In genomic region chr7:30321539-30322284, GRCm38 (mm10) we compare ENCODE assay signal across 8 mouse cellular contexts. TPM values are rescaled to one million over a fixed set of nuclear protein-coding genes. Genes with fewer than 3 reads are reported as not detected.
DNase-seq lines count a peak whose midpoint lies in the region; ATAC-seq and TF ChIP-seq lines count a peak whose summit lies in the region.

Gene E130208F15Rik, plus strand, starts transcription at chr7:30321740.

- H3K27me3 ChIP-seq in intestine, postnatal 0 days (replicated peaks; ENCODE audit: control insufficient read depth, insufficient read depth, low read length), result no peaks in the 10 kb centered on the region
- H3K27me3 ChIP-seq in limb, embryonic 13.5 days, result no peaks in the 10 kb centered on the region
- no peaks in the 10 kb centered on the region for H3K27me3 ChIP-seq in midbrain, embryonic 14.5 days (ENCODE audit: control insufficient read depth, insufficient read depth, low read length)

- peak; percentile 42 for ATAC-seq in granulocyte monocyte progenitor cell, adult 5-6 weeks (replicated peaks; ENCODE audit: poor library complexity, severe bottlenecking)
- peak; percentile 19 for ATAC-seq in intestine, postnatal 0 days
- peak; percentile 58 for ATAC-seq in limb, embryonic 13.5 days (ENCODE audit: low FRiP score, low read depth)
- peak; percentile 59 for ATAC-seq in midbrain, embryonic 14.5 days (ENCODE audit: low FRiP score, low TSS enrichment)

- peak within 1 kb of the TSS; percentile 76 for H3K4me3 ChIP-seq in intestine, postnatal 0 days (ENCODE audit: low read depth, low read length)
- H3K4me3 ChIP-seq in limb, embryonic 13.5 days, result peak within 1 kb of the TSS; percentile 86
- peak within 1 kb of the TSS; percentile 84 for H3K4me3 ChIP-seq in midbrain, embryonic 14.5 days (replicated peaks; ENCODE audit: low read depth, low read length)

- peak within 1 kb of the TSS; percentile 96 for H3K4me2 ChIP-seq in intestine, postnatal 0 days (replicated peaks; ENCODE audit: low read depth)
- H3K4me2 ChIP-seq in limb, embryonic 13.5 days (replicated peaks), result peak within 1 kb of the TSS; percentile 88
- H3K4me2 ChIP-seq in midbrain, embryonic 14.5 days (ENCODE audit: low read length), result peak within 1 kb of the TSS; percentile 75

- H3K36me3 ChIP-seq in intestine, postnatal 0 days (ENCODE audit: control insufficient read depth, insufficient read depth), result no peaks in the 10 kb centered on the region; the same call in 1 of the 2 replicates
- H3K36me3 ChIP-seq in limb, embryonic 13.5 days, result peaks cover 28% of the 10 kb centered on the region
- H3K36me3 ChIP-seq in midbrain, embryonic 14.5 days (ENCODE audit: control insufficient read depth, insufficient read depth, low read length), result no peaks in the 10 kb centered on the region; the same call in 1 of the 2 replicates

- peak within 1 kb of the TSS; percentile 90 for H3K27ac ChIP-seq in intestine, postnatal 0 days (ENCODE audit: low read depth, low read length)
- H3K27ac ChIP-seq in limb, embryonic 13.5 days, result peak within 1 kb of the TSS; percentile 90
- H3K27ac ChIP-seq in midbrain, embryonic 14.5 days (replicated peaks; ENCODE audit: low read depth, low read length), result peak within 1 kb of the TSS; percentile 83

- peak; percentile 73 for DNase-seq in 3134 (ENCODE audit: extremely low read depth, insufficient read length, low spot score)
- DNase-seq in adrenal gland, adult 18-20 months (ENCODE audit: low spot score in 2 of 2), result peak; percentile 60 to 61
- DNase-seq in embryo, embryonic 9.5 days (ENCODE audit: extremely low spot score), result peak; percentile 62
- DNase-seq in midbrain, embryonic 14.5 days, result peak; percentile 65
- DNase-seq in spleen, postnatal 14 days (ENCODE audit: low spot score in 2 of 2), result peak; percentile 37 to 51

- TF ChIP-seq CTCF in intestine, postnatal 0 days (IDR thresholded peaks at IDR 0.05; ENCODE audit: low read depth), result no peak

- H3K4me1 ChIP-seq in intestine, postnatal 0 days (replicated peaks; ENCODE audit: control insufficient read depth, insufficient read depth, low read length), result no peaks in the 10 kb centered on the region; the same call in 1 of the 2 replicates
- peaks cover 15% of the 10 kb centered on the region for H3K4me1 ChIP-seq in limb, embryonic 13.5 days
- H3K4me1 ChIP-seq in midbrain, embryonic 14.5 days (ENCODE audit: control insufficient read depth, insufficient read depth, low read length), result peaks cover 12% of the 10 kb centered on the region; the same call in 1 of the 2 replicates

- under 1% methylated on average over 63 of the region's 63 CpGs for WGBS in intestine, postnatal 0 days
- under 1% methylated on average over 63 of the region's 63 CpGs for WGBS in limb, embryonic 13.5 days
- under 1% methylated on average over 63 of the region's 63 CpGs for WGBS in midbrain, embryonic 14.5 days

- peak within 1 kb of the TSS; percentile 80 for H3K9ac ChIP-seq in intestine, postnatal 0 days (ENCODE audit: low read depth, low read length)
- H3K9ac ChIP-seq in limb, embryonic 13.5 days, result peak within 1 kb of the TSS; percentile 88
- peak within 1 kb of the TSS; percentile 91 for H3K9ac ChIP-seq in midbrain, embryonic 14.5 days (replicated peaks; ENCODE audit: low read length)

- H3K9me3 ChIP-seq in intestine, postnatal 0 days (ENCODE audit: control insufficient read depth), result no peaks in the 10 kb centered on the region
- H3K9me3 ChIP-seq in limb, embryonic 13.5 days, result no peaks in the 10 kb centered on the region
- H3K9me3 ChIP-seq in midbrain, embryonic 14.5 days (ENCODE audit: control insufficient read depth, low read length), result peaks cover 4% of the 10 kb centered on the region; the same call in 1 of the 2 replicates

RNA-seq across cellular contexts. Expression of gene E130208F15Rik, which starts in this region (rescaled TPM):
- total RNA-seq in adrenal gland, adult 18-20 months (2021), result 1 to 10 TPM in 1 of 2 experiments, under 1 TPM in 1; 0.63 to 1.0 TPM
- 0.60 TPM in 1 of 2 replicates, not detected in the other for total RNA-seq in granulocyte monocyte progenitor cell, adult 5-6 weeks (2014; fragmentation: Nextera tagmentation)
- total RNA-seq in granulocyte monocyte progenitor cell, adult 5-6 weeks (2017), result 1.6 and 2.5 TPM in 2 replicates
- not detected in 2 replicates for polyA plus RNA-seq in intestine, postnatal 0 days (2015; fragmentation: Nextera tagmentation; extraction: Ambion mirVana)
- 0.95 and 1.2 TPM in 2 replicates for polyA plus RNA-seq in limb, embryonic 13.5 days (2015; fragmentation: Nextera tagmentation; extraction: Ambion mirVana)
- not detected in 2 replicates for polyA plus RNA-seq in midbrain, embryonic 14.5 days (2014; fragmentation: Nextera tagmentation; extraction: Ambion mirVana)

Comparison
In these comparisons a context has a peak if more than half of its experiments do, and no peak if none do; other contexts are left out.
1. Peak in every context shown above with its lines: DNase-seq, ATAC-seq, H3K4me3 ChIP-seq and H3K27ac ChIP-seq.
2. Peak in ATAC-seq, H3K4me3 ChIP-seq, H3K27ac ChIP-seq, H3K9ac ChIP-seq and H3K4me2 ChIP-seq in intestine, postnatal 0 days; RNA of the gene not detected or under 1 TPM.
3. Peak in DNase-seq, ATAC-seq, H3K4me3 ChIP-seq, H3K27ac ChIP-seq, H3K9ac ChIP-seq and H3K4me2 ChIP-seq in midbrain, embryonic 14.5 days; RNA of the gene not detected or under 1 TPM.